Mouse (Mus musculus) frontal cortex, postnatal 25 days (tissue): ENCODE results near the gene Ctsw.

ENCODE experiments used
- DNase-seq, 2 experiments: peaks; one replicate each; pipeline ENCODE4 v3.0.0; 2022; ENCODE audit warnings: low spot score in 2 of 2

The Ctsw gene

GRCm38 (mm10) chr19:5487768-5488550, 19.7 kb upstream of the Ctsw start, which contains the start of gene Mus81:
Gene Mus81, minus strand, starts transcription at chr19:5488402.
- peak; percentile 92 to 94 for DNase-seq

- DNase-seq: no peak
Measured at GRCm38 (mm10) chr19:5486771-5487170, 18.5 kb upstream of the Ctsw start.

- DNase-seq: no peak
Measured at GRCm38 (mm10) chr19:5486286-5486685, 18.0 kb upstream of the Ctsw start.

GRCm38 (mm10) chr19:5485821-5486220, 17.5 kb upstream of the Ctsw start:
- DNase-seq: no peak

GRCm38 (mm10) chr19:5485371-5485770, 17.1 kb upstream of the Ctsw start:
- DNase-seq: no peak

GRCm38 (mm10) chr19:5484496-5484895, 16.2 kb upstream of the Ctsw start:
- DNase-seq: no peak

GRCm38 (mm10) chr19:5483386-5484359, 15.4 kb upstream of the Ctsw start:
- no peak for DNase-seq

GRCm38 (mm10) chr19:5481398-5481797, 13.1 kb upstream of the Ctsw start:
- no peak for DNase-seq

- no peak for DNase-seq
Measured at GRCm38 (mm10) chr19:5480016-5480415, 11.7 kb upstream of the Ctsw start.

- no peak for DNase-seq
Measured at GRCm38 (mm10) chr19:5477668-5478300, 9.5 kb upstream of the Ctsw start.

GRCm38 (mm10) chr19:5477004-5477667, 8.8 kb upstream of the Ctsw start:
- no peak for DNase-seq

GRCm38 (mm10) chr19:5475069-5475714, 6.9 kb upstream of the Ctsw start:
- no peak for DNase-seq

- DNase-seq: no peak
Measured at GRCm38 (mm10) chr19:5474281-5475068, 6.2 kb upstream of the Ctsw start.

- DNase-seq: peak; percentile 37 to 53
Measured at GRCm38 (mm10) chr19:5473720-5474119, 5.4 kb upstream of the Ctsw start, which contains the start of gene Efemp2. Gene Efemp2, plus strand, starts transcription at chr19:5473954.

GRCm38 (mm10) chr19:5472857-5473256, 4.5 kb upstream of the Ctsw start:
- DNase-seq: no peak

GRCm38 (mm10) chr19:5471846-5472245, 3.5 kb upstream of the Ctsw start:
- no peak for DNase-seq

- DNase-seq: no peak
Measured at GRCm38 (mm10) chr19:5466916-5467500, 1.3 kb downstream of the Ctsw start.

GRCm38 (mm10) chr19:5465037-5465436, 3.3 kb downstream of the Ctsw start:
- DNase-seq: no peak

GRCm38 (mm10) chr19:5463791-5464562, 4.3 kb downstream of the Ctsw start:
- no peak for DNase-seq
